Mouse (Mus musculus) G1E (cell line): ENCODE measurements around the gene Rdx. TPM values are rescaled to one million over a fixed set of nuclear protein-coding genes. Genes with fewer than 3 reads are reported as not detected.

ENCODE experiments used
- ATAC-seq: 2 replicates; pipeline ENCODE4 v1.8.0; 2016; ENCODE audit warnings: mild to moderate bottlenecking; ENCODE audit not compliant: insufficient number of reproducible peaks, poor library complexity, low FRiP score, severe bottlenecking; ENCODE audit errors: extremely low read depth
- DNase-seq: peaks from one replicate; pipeline ENCODE4 v3.0.0; 2012; ENCODE audit warnings: low spot score
- H3K27me3 ChIP-seq: 2 replicates; pipeline ENCODE4 v1.6.1; 2012; ENCODE audit warnings: mild to moderate bottlenecking, low read length, inconsistent platforms; ENCODE audit not compliant: insufficient read depth
- H3K36me3 ChIP-seq: replicated peaks from 2 replicates; pipeline ENCODE3; 2012; ENCODE audit warnings: mild to moderate bottlenecking, inconsistent platforms
- H3K4me1 ChIP-seq: 2 replicates; pipeline ENCODE4 v1.6.1; 2012; ENCODE audit warnings: low read depth, low read length, inconsistent platforms, mixed read lengths; ENCODE audit not compliant: insufficient read depth
- H3K4me3 ChIP-seq: 2 replicates; pipeline ENCODE4 v1.5.1; 2012; ENCODE audit warnings: low read depth, mild to moderate bottlenecking, inconsistent platforms, low read length, moderate library complexity, mixed read lengths
- H3K9me3 ChIP-seq: replicated peaks from 2 replicates; pipeline ENCODE4 v1.6.1; 2012; ENCODE audit warnings: inconsistent platforms
- CTCF ChIP-seq: IDR thresholded peaks from 2 replicates; pipeline ENCODE4 v1.5.1; 2012; ENCODE audit warnings: low read depth, low read length, inconsistent platforms, mixed read lengths
- GATA1 ChIP-seq: IDR thresholded peaks from 2 replicates; pipeline ENCODE4 v1.6.1; 2012; ENCODE audit warnings: borderline replicate concordance, low read length, inconsistent platforms, mixed read lengths
- GATA2 ChIP-seq: IDR thresholded peaks from 2 replicates; pipeline ENCODE4 v1.6.1; 2012; ENCODE audit warnings: low read depth, low read length, inconsistent platforms, borderline replicate concordance
- POLR2AphosphoS5 ChIP-seq: IDR thresholded peaks from 2 replicates; pipeline ENCODE4 v1.6.1; 2012; ENCODE audit warnings: low read depth, low read length, inconsistent platforms; ENCODE audit not compliant: insufficient replicate concordance
- TAL1 ChIP-seq: conservative IDR thresholded peaks from 2 replicates; pipeline ENCODE4 v1.6.1; 2012; ENCODE audit warnings: low read depth, low read length, inconsistent platforms, mixed read lengths
- polyA plus RNA-seq: library from polyadenylated mRNA; stranded (reverse); fragments of >175 nt; gene quantifications from 2 replicates; pipeline ENCODE4 v1.2.3, GENCODE M21; 2012
- total RNA-seq, 2 experiments: library from RNA; stranded (forward) in 1 of 2; stranded (reverse) in 1 of 2; fragments of 200-1000 nt in 1 of 2; fragments of >200 nt in 1 of 2; fragmentation: Nextera tagmentation in 1 of 2; gene quantifications; 2 replicates each; pipeline ENCODE4 v1.2.3; 2014 to 2017

The Rdx gene
- total RNA-seq (2014; fragmentation: Nextera tagmentation) (206 and 213 TPM in 2 replicates), total RNA-seq (2017) (237 and 248 TPM in 2 replicates), polyA plus RNA-seq (56.4 and 104 TPM in 2 replicates)

DNA sequence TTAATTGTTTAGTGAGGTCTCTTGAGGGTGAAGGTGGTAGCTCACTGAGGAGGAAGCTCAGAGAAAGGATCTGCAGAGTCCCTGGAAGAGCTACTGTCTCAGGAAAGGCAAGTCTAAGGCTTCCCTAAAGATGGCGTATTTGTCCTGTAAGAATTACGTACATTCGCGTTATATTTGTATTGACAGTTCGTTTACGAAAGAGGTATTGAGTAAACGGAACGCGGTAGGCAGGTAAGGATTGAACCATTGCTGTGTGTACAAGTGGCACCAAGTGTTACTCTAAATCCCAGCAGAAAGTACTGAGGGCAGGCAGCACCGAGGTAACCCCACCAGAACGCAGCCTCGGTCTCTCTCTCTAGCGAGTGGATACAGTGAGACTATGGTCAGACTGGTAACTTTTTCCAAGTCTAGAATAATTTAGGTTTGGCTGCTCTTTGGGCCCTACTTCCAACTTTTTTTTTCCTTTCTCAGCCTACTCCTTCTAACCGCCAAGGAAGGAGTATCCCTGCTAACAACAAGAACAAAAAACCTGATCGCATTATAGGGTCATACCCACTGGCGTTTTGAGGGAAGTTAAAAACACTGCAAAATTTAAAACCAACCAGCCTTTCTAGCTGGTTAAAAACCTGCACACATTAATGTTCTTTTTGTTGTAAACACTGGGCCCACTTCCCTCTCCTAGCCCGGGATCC lies at the start of gene Rdx:
Gene Rdx (plus strand): TSS at position 45 of the 692 bp plus-strand sequence.
- no peak for TF ChIP-seq CTCF
- DNase-seq (no peak), ATAC-seq (no peak; the same call in 1 of the 2 replicates)

DNA sequence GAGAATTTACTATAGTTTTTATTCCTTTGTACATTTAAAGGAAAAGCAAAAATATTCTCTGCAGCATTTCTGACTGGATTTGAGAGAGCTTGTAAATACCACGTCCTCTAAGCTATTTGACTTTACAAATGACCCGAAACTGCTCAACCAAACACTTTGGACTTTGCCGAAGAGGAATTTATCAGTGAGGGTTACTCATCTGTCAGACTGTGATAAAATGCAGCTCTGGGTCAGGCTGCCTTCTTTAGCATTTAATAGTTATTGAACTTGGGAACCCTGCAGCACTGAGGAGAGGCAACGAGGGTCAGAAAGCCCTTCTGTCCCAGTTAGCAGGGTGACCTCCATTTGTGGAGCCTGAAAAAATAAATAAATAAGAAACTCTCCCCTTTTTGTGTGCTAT lies 43.5 kb upstream of the Rdx start:
- no peak for ATAC-seq
- TF ChIP-seq GATA1 (no peak), CTCF (no peak)
- H3K4me3 ChIP-seq: no peak overlapping the region

More for the DNA sequence above, at the start of gene Rdx:
- Histone ChIP-seq H3K4me3 (peak within 1 kb of the TSS; percentile 93), H3K4me1 (peaks cover 25% of the 10 kb centered on the region), H3K36me3 (no peaks in the 10 kb centered on the region), H3K27me3 (no peaks in the 10 kb centered on the region), H3K9me3 (no peaks in the 10 kb centered on the region)

DNA sequence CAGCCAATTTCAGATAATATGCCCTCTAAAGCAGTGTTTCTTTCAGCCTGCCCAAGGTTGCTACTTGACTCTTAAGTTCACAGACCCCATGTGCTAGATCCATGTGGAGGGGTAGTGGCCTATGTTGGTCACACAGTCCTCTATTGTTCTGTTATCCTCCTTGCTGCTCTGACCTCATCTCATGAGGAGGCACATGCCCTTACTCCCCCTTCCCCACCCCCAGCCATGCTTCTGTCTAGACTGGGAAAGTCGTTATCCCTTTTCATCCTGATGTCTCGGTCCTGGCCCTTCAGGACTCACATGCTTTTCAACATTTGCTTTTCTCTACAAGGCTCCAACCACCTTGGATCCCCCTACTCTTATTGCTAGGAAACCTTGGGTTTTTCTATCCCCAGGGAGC lies 39.6 kb upstream of the Rdx start:
- no peak for ATAC-seq
- no peaks in the 10 kb centered on the region for H3K36me3 ChIP-seq
- H3K9me3 ChIP-seq: no peaks in the 10 kb centered on the region
- no peaks in the 10 kb centered on the region for H3K4me1 ChIP-seq
- TF ChIP-seq GATA1 (no peak), POLR2AphosphoS5 (no peak), TAL1 (no peak), GATA2 (no peak), CTCF (no peak)
- no peak for DNase-seq
- no peak overlapping the region for H3K4me3 ChIP-seq
- H3K27me3 ChIP-seq: peaks cover 9% of the 10 kb centered on the region; the same call in 1 of the 2 replicates

More for the DNA sequence above, 43.5 kb upstream of the Rdx start:
- no peaks in the 10 kb centered on the region for H3K36me3 ChIP-seq
- DNase-seq: no peak
- H3K9me3 ChIP-seq: no peaks in the 10 kb centered on the region
- H3K4me1 ChIP-seq: no peaks in the 10 kb centered on the region
- peaks cover 9% of the 10 kb centered on the region; the same call in 1 of the 2 replicates for H3K27me3 ChIP-seq

DNA sequence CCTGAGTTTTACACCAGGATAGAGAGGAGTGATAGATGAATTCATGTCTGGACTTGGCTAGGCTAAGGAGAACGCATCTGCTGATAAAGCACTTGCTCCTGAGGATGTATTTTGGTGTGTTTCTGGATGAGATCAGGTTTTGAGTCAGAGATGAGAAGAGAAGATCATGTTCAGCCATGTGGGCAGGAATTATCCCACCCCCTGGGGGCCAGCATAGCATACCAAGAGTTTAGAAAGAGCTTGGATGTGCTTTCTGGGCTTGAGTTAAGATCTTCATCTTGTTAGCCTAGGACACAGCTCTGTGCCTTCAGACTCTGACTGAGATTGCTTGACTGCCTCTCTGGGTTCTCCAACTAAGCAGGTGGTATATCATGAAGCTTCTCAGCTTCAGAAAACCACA lies 38.5 kb upstream of the Rdx start:
- no peaks in the 10 kb centered on the region for H3K4me1 ChIP-seq
- ATAC-seq (no peak), DNase-seq (no peak)
- no peaks in the 10 kb centered on the region for H3K9me3 ChIP-seq
- no peaks in the 10 kb centered on the region for H3K36me3 ChIP-seq
- TF ChIP-seq GATA2 (no peak), TAL1 (no peak), POLR2AphosphoS5 (no peak), GATA1 (no peak), CTCF (no peak)
- peaks cover 13% of the 10 kb centered on the region; the same call in 1 of the 2 replicates for H3K27me3 ChIP-seq
- H3K4me3 ChIP-seq: no peak overlapping the region

DNA sequence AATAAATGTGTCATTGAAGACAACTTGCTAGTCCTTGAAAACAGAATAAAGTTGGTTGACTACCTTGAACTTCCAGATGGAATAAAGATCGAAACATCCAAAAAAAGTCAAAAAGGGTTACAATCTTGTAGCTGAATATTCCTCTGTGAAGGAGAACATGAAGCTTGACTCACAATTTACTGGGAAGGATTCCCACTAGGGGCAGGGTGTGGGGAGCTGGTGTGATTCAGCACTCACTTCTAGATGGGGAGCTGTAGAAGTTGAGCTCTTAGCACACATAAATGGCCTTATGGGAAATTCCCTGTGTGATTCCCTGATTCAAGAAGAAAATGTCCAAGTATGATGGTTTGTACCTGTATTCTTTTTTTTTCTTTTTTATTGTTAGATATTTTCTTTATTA lies 34.7 kb upstream of the Rdx start:
- DNase-seq (no peak), ATAC-seq (no peak)
- Histone ChIP-seq H3K4me3 (no peak overlapping the region), H3K9me3 (no peaks in the 10 kb centered on the region), H3K4me1 (no peaks in the 10 kb centered on the region), H3K27me3 (peaks cover 16% of the 10 kb centered on the region; the same call in 1 of the 2 replicates), H3K36me3 (no peaks in the 10 kb centered on the region)
- no peak for TF ChIP-seq GATA2
- TF ChIP-seq TAL1: no peak
- no peak for TF ChIP-seq GATA1
- TF ChIP-seq CTCF: no peak
- TF ChIP-seq POLR2AphosphoS5: no peak

DNA sequence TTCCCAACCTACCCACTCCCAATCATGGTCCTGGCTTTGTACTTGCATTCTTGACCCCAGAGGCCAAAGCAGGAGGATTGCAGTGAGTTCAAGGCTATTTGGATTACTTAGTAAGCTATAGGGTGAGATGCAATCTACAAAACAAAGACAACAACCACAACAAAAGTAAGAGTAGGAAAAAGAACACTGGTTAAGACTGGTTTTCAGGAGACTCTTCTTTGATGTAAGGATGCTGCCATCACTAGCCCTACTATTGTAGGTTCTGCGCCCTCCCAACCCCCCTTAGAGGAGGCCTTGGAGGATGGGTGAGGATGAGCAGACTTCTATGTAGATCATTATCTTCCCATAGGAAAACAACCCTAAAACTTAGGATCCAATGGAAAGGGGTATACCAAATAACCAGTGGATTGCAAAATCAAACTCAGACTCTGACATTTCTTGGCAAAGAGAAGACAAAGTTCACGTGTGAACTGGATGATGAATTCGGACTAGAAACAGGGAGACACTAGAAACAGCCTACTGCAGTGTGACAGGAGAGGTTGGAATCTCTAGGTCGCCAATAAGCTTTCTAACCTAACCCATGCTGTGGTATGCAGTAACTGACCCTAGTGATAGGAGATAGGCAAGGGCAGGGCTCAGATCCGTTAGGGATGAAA lies 34.1 kb upstream of the Rdx start:
- Histone ChIP-seq H3K36me3 (no peaks in the 10 kb centered on the region), H3K27me3 (peaks cover 17% of the 10 kb centered on the region; the same call in 1 of the 2 replicates), H3K9me3 (no peaks in the 10 kb centered on the region), H3K4me1 (no peaks in the 10 kb centered on the region), H3K4me3 (no peak overlapping the region)
- ATAC-seq (no peak), DNase-seq (no peak)
- TF ChIP-seq GATA1 (no peak), POLR2AphosphoS5 (no peak), CTCF (no peak), TAL1 (no peak), GATA2 (no peak)
